Mouse (Mus musculus): ENCODE results near the gene Jpt2. TPM values are rescaled to one million over a fixed set of nuclear protein-coding genes. Genes with fewer than 3 reads are reported as not detected.
"Not testable (repeated sequence)": the region's sequence is repeated elsewhere in the genome, so short reads cannot be mapped to it uniquely, and the experiment has no call there.

Gene Jpt2
- polyA plus RNA-seq, 1 experiment: 220 TPM

GRCm38 (mm10) chr17:24960852-24961715, 595 bp upstream of the Jpt2 start:
- 0 out of 2 replicates have a peak overlapping the region, but pooled peaks have one; percentile 34 for H3K9ac ChIP-seq (ENCODE audit: low read depth, poor library complexity, severe bottlenecking)
- no peaks in the 10 kb centered on the region for H3K9me3 ChIP-seq (replicated peaks; ENCODE audit: control insufficient read depth, insufficient read depth, low read length, poor library complexity, severe bottlenecking)
- peaks cover 44% of the 10 kb centered on the region for H3K36me3 ChIP-seq (ENCODE audit: control insufficient read depth, insufficient read depth, low read length, poor library complexity, severe bottlenecking)
- peak overlapping the region; percentile 85 for H3K4me3 ChIP-seq (ENCODE audit: low read depth, low read length)
- TF ChIP-seq EP300 (IDR thresholded peaks at IDR 0.05; ENCODE audit: insufficient read depth, low read depth, low read length): no peak; the same call in 1 of the 2 replicates
- TF ChIP-seq CTCF (IDR thresholded peaks at IDR 0.05; ENCODE audit: low read depth, low read length): no peak
- peak; percentile 37 for TF ChIP-seq POLR2A (IDR thresholded peaks at IDR 0.05; ENCODE audit: insufficient read depth, low read length)
- H3K27ac ChIP-seq (ENCODE audit: insufficient read depth, low read length): 0 out of 2 replicates have a peak overlapping the region, but pooled peaks have one; percentile 33
- H3K4me1 ChIP-seq (ENCODE audit: control insufficient read depth, insufficient read depth, low read length): peaks cover 3% of the 10 kb centered on the region
- no peaks in the 10 kb centered on the region for H3K27me3 ChIP-seq (ENCODE audit: control insufficient read depth, insufficient read depth, low read length, poor library complexity, severe bottlenecking)

- TF ChIP-seq EP300 (IDR thresholded peaks at IDR 0.05; ENCODE audit: insufficient read depth, low read depth, low read length) (no peak), CTCF (IDR thresholded peaks at IDR 0.05; ENCODE audit: low read depth, low read length) (no peak), POLR2A (IDR thresholded peaks at IDR 0.05; ENCODE audit: insufficient read depth, low read length) (no peak)
- Histone ChIP-seq H3K4me3 (ENCODE audit: low read depth, low read length) (peak overlapping the region; percentile 92), H3K36me3 (ENCODE audit: control insufficient read depth, insufficient read depth, low read length, poor library complexity, severe bottlenecking) (peaks cover 44% of the 10 kb centered on the region), H3K4me1 (ENCODE audit: control insufficient read depth, insufficient read depth, low read length) (peaks cover 3% of the 10 kb centered on the region), H3K9me3 (replicated peaks; ENCODE audit: control insufficient read depth, insufficient read depth, low read length, poor library complexity, severe bottlenecking) (no peaks in the 10 kb centered on the region), H3K27me3 (ENCODE audit: control insufficient read depth, insufficient read depth, low read length, poor library complexity, severe bottlenecking) (no peaks in the 10 kb centered on the region), H3K9ac (ENCODE audit: low read depth, poor library complexity, severe bottlenecking) (peak overlapping the region; percentile 89), H3K27ac (ENCODE audit: insufficient read depth, low read length) (peak overlapping the region; percentile 26; the same call in 1 of the 2 replicates)
Observed at GRCm38 (mm10) chr17:24959371-24959770, 1.1 kb downstream of the Jpt2 start.

- H3K9me3 ChIP-seq (replicated peaks; ENCODE audit: control insufficient read depth, insufficient read depth, low read length, poor library complexity, severe bottlenecking): no peaks in the 10 kb centered on the region
- no peak overlapping the region for H3K4me3 ChIP-seq (ENCODE audit: low read depth, low read length)
- H3K4me1 ChIP-seq (ENCODE audit: control insufficient read depth, insufficient read depth, low read length): no peaks in the 10 kb centered on the region
- no peak overlapping the region for H3K9ac ChIP-seq (ENCODE audit: low read depth, poor library complexity, severe bottlenecking)
- TF ChIP-seq EP300 (IDR thresholded peaks at IDR 0.05; ENCODE audit: insufficient read depth, low read depth, low read length) (no peak), CTCF (IDR thresholded peaks at IDR 0.05; ENCODE audit: low read depth, low read length) (no peak), POLR2A (IDR thresholded peaks at IDR 0.05; ENCODE audit: insufficient read depth, low read length) (no peak)
- H3K36me3 ChIP-seq (ENCODE audit: control insufficient read depth, insufficient read depth, low read length, poor library complexity, severe bottlenecking): peaks cover 57% of the 10 kb centered on the region
- no peaks in the 10 kb centered on the region for H3K27me3 ChIP-seq (ENCODE audit: control insufficient read depth, insufficient read depth, low read length, poor library complexity, severe bottlenecking)
- H3K27ac ChIP-seq (ENCODE audit: insufficient read depth, low read length): no peak overlapping the region
Observed at GRCm38 (mm10) chr17:24953291-24953690, 7.2 kb downstream of the Jpt2 start.

GRCm38 (mm10) chr17:24950671-24951070, 9.8 kb downstream of the Jpt2 start:
- no peak for TF ChIP-seq CTCF (IDR thresholded peaks at IDR 0.05; ENCODE audit: low read depth, low read length)
- no peak for TF ChIP-seq POLR2A (IDR thresholded peaks at IDR 0.05; ENCODE audit: insufficient read depth, low read length)
- TF ChIP-seq EP300 (IDR thresholded peaks at IDR 0.05; ENCODE audit: insufficient read depth, low read depth, low read length): no peak

GRCm38 (mm10) chr17:24948204-24948603, 12.3 kb downstream of the Jpt2 start:
- Histone ChIP-seq H3K9ac (ENCODE audit: low read depth, poor library complexity, severe bottlenecking) (no peak overlapping the region), H3K27ac (ENCODE audit: insufficient read depth, low read length) (no peak overlapping the region), H3K36me3 (ENCODE audit: control insufficient read depth, insufficient read depth, low read length, poor library complexity, severe bottlenecking) (peaks cover 66% of the 10 kb centered on the region), H3K9me3 (replicated peaks; ENCODE audit: control insufficient read depth, insufficient read depth, low read length, poor library complexity, severe bottlenecking) (no peaks in the 10 kb centered on the region), H3K4me3 (ENCODE audit: low read depth, low read length) (no peak overlapping the region), H3K4me1 (ENCODE audit: control insufficient read depth, insufficient read depth, low read length) (no peaks in the 10 kb centered on the region), H3K27me3 (ENCODE audit: control insufficient read depth, insufficient read depth, low read length, poor library complexity, severe bottlenecking) (no peaks in the 10 kb centered on the region)
- TF ChIP-seq EP300 (IDR thresholded peaks at IDR 0.05; ENCODE audit: insufficient read depth, low read depth, low read length) (no peak), POLR2A (IDR thresholded peaks at IDR 0.05; ENCODE audit: insufficient read depth, low read length) (no peak), CTCF (IDR thresholded peaks at IDR 0.05; ENCODE audit: low read depth, low read length) (no peak)

More at GRCm38 (mm10) chr17:24950671-24951070, 9.8 kb downstream of the Jpt2 start:
- H3K9me3 ChIP-seq (replicated peaks; ENCODE audit: control insufficient read depth, insufficient read depth, low read length, poor library complexity, severe bottlenecking): no peaks in the 10 kb centered on the region
- H3K4me1 ChIP-seq (ENCODE audit: control insufficient read depth, insufficient read depth, low read length): no peaks in the 10 kb centered on the region
- no peak overlapping the region for H3K9ac ChIP-seq (ENCODE audit: low read depth, poor library complexity, severe bottlenecking)
- H3K27me3 ChIP-seq (ENCODE audit: control insufficient read depth, insufficient read depth, low read length, poor library complexity, severe bottlenecking): no peaks in the 10 kb centered on the region
- peaks cover 67% of the 10 kb centered on the region for H3K36me3 ChIP-seq (ENCODE audit: control insufficient read depth, insufficient read depth, low read length, poor library complexity, severe bottlenecking)
- peak overlapping the region; percentile 84 for H3K27ac ChIP-seq (ENCODE audit: insufficient read depth, low read length)
- H3K4me3 ChIP-seq (ENCODE audit: low read depth, low read length): no peak overlapping the region

GRCm38 (mm10) chr17:24943589-24943988, 16.9 kb downstream of the Jpt2 start:
- not testable (repeated sequence) for H3K27ac ChIP-seq (ENCODE audit: insufficient read depth, low read length); H3K4me3 ChIP-seq (ENCODE audit: low read depth, low read length); H3K9me3 ChIP-seq (replicated peaks; ENCODE audit: control insufficient read depth, insufficient read depth, low read length, poor library complexity, severe bottlenecking); H3K27me3 ChIP-seq (ENCODE audit: control insufficient read depth, insufficient read depth, low read length, poor library complexity, severe bottlenecking); H3K4me1 ChIP-seq (ENCODE audit: control insufficient read depth, insufficient read depth, low read length); H3K9ac ChIP-seq (ENCODE audit: low read depth, poor library complexity, severe bottlenecking)
- H3K36me3 ChIP-seq (ENCODE audit: control insufficient read depth, insufficient read depth, low read length, poor library complexity, severe bottlenecking): peaks cover 51% of the 10 kb centered on the region

Measured in ES-Bruce4 (cell line).